Mouse (Mus musculus): ENCODE measurements around the gene Poldip3.

DNA sequence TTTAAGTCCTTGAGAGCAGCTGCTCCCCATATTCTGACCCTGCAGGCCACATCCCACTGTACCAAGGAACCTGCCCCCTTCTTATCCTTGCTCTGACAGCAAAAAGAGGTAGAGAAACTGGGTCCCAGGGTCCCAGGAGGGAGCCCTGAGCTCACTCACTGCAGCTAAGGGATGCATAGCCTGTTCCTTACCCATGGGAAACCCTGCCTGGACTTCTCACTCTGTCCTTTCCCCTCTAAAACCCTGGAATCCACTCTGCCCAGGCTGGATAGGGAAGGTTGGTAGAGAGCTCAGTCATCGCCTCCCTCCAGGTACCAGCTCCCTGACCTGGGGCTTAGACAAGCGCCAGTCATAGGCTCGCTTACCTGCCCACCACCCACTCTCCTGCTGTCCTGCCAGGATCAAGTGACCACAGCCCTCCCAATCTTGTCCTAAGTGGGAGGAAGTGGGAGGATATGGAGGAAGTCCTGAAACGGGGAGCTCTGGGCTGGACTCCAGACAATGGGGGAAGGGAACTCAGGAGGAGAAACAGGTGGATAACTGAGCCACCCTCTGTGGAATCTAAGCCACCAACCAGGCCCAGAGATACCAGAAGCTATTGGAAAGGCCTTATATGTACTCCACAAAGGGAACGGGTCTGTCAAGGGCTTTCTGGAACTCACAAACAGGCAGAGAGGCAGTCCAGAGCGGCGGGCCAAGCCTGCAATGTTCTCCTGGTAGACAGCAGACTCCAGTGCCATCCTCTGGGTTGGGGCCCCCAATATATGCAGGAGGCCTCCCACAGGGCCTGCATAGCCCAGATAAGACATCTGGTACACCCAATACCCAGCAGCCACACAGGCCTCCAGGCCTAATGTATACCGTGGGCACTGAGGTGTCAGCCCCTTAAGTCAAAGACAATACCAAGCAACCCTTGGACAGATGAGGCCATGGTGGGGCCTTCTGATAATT, 20.9 kb upstream of the Poldip3 start:
- TF ChIP-seq CTCF (IDR thresholded peaks at IDR 0.05; ENCODE audit: low read depth) (no peak), EP300 (optimal IDR thresholded peaks at IDR 0.05) (no peak)

Data from stomach, postnatal 0 days (tissue).